Mouse (Mus musculus) lung, embryonic 16.5 days (tissue): Measurements from ENCODE around the gene Gm28048. TPM values are rescaled to one million over a fixed set of nuclear protein-coding genes. Genes with fewer than 3 reads are reported as not detected.

Source experiments
- ATAC-seq: fragments of 200-750 bp; cut with Nextera tagmentation; 2 replicates; pipeline ENCODE4 v1.8.0; 2017; ENCODE audit warnings: low read depth, mild to moderate bottlenecking, moderate library complexity
- H3K27ac ChIP-seq: fragments of 300-500 bp; sonication (generic); 2 replicates; pipeline ENCODE4 v1.5.1; 2014; ENCODE audit warnings: mild to moderate bottlenecking, control low read depth, low read length
- H3K27me3 ChIP-seq: fragments of 300-500 bp; sonication (generic); 2 replicates; pipeline ENCODE4 v1.6.1; 2014; ENCODE audit warnings: low read depth, low read length, mixed read lengths; ENCODE audit not compliant: control insufficient read depth, insufficient read depth
- H3K36me3 ChIP-seq: fragments of 300-500 bp; sonication (generic); 2 replicates; pipeline ENCODE4 v1.6.1; 2014; ENCODE audit warnings: low read length; ENCODE audit not compliant: control insufficient read depth, insufficient read depth
- H3K4me1 ChIP-seq: fragments of 300-500 bp; sonication (generic); replicated peaks from 2 replicates; pipeline ENCODE4 v1.6.1; 2014; ENCODE audit warnings: low read length, mixed read lengths; ENCODE audit not compliant: control insufficient read depth, insufficient read depth
- H3K4me2 ChIP-seq: fragments of 300-500 bp; sonication (generic); 2 replicates; pipeline ENCODE4 v1.6.1; 2014; ENCODE audit warnings: low read depth, low read length, control low read depth
- H3K4me3 ChIP-seq: fragments of 300-500 bp; sonication (generic); 2 replicates; pipeline ENCODE4 v1.5.1; 2014; ENCODE audit warnings: mild to moderate bottlenecking, low read length, control low read depth
- H3K9ac ChIP-seq: fragments of 300-500 bp; sonication (generic); 2 replicates; pipeline ENCODE4 v1.6.1; 2014; ENCODE audit warnings: low read length, control low read depth
- H3K9me3 ChIP-seq: fragments of 300-500 bp; sonication (generic); 2 replicates; pipeline ENCODE4 v1.6.1; 2016; ENCODE audit warnings: low read length; ENCODE audit not compliant: control insufficient read depth
- WGBS: fragments of 180-500 bp; shearing (Covaris S2); extraction: QIAGEN DNeasy Blood & Tissue Kit; methylation state at CpG from one replicate; pipeline ENCODE4 v1.1.7; 2014; 5-methylcytosine and 5-hydroxymethylcytosine counted together
- polyA plus RNA-seq: library from polyadenylated mRNA; unstranded; fragments of >200 nt; fragmentation: Nextera tagmentation; extraction: Ambion mirVana; gene quantifications from 2 replicates; pipeline ENCODE4 v1.2.1, GENCODE M21; 2015

Gm28048 gene
- polyA plus RNA-seq, 1 experiment from 2014 or later = 13.9 TPM

- ATAC-seq = no peak
- H3K27ac ChIP-seq = peak overlapping the region; percentile 50; the same call in 1 of the 2 replicates
- H3K4me3 ChIP-seq = no peak overlapping the region
- no peaks in the 10 kb centered on the region for H3K36me3 ChIP-seq
- H3K9ac ChIP-seq = no peak overlapping the region
- H3K4me1 ChIP-seq = peaks cover 7% of the 10 kb centered on the region
- no peaks in the 10 kb centered on the region for H3K9me3 ChIP-seq
- H3K27me3 ChIP-seq = no peaks in the 10 kb centered on the region; the same call in 1 of the 2 replicates
- 61% methylated on average over 8 of the region's 8 CpGs for WGBS
- H3K4me2 ChIP-seq = no peak overlapping the region
Measured at GRCm38 (mm10) chr11:22864305-22865060, 117.4 kb downstream of the Gm28048 start.

- Histone ChIP-seq H3K4me2 (no peak overlapping the region), H3K4me1 (peaks cover 12% of the 10 kb centered on the region), H3K4me3 (no peak overlapping the region), H3K27ac (no peak overlapping the region), H3K36me3 (no peaks in the 10 kb centered on the region), H3K9me3 (no peaks in the 10 kb centered on the region), H3K9ac (no peak overlapping the region), H3K27me3 (peaks cover 4% of the 10 kb centered on the region)
- 45% methylated on average over 4 of the region's 4 CpGs for WGBS
- no peak for ATAC-seq
Measured at GRCm38 (mm10) chr11:22863581-22863980, 118.3 kb downstream of the Gm28048 start.

GRCm38 (mm10) chr11:22861315-22861714 is 120.6 kb downstream of the Gm28048 start:
- no peak overlapping the region for H3K9ac ChIP-seq
- peaks cover 9% of the 10 kb centered on the region for H3K27me3 ChIP-seq
- 53% methylated on average over 4 of the region's 4 CpGs for WGBS
- no peak overlapping the region for H3K27ac ChIP-seq
- ATAC-seq = no peak
- no peaks in the 10 kb centered on the region for H3K36me3 ChIP-seq
- peak overlapping the region; percentile 90; the same call in 1 of the 2 replicates for H3K4me2 ChIP-seq
- H3K4me1 ChIP-seq = peaks cover 22% of the 10 kb centered on the region
- H3K4me3 ChIP-seq = no peak overlapping the region
- no peaks in the 10 kb centered on the region for H3K9me3 ChIP-seq

DNA sequence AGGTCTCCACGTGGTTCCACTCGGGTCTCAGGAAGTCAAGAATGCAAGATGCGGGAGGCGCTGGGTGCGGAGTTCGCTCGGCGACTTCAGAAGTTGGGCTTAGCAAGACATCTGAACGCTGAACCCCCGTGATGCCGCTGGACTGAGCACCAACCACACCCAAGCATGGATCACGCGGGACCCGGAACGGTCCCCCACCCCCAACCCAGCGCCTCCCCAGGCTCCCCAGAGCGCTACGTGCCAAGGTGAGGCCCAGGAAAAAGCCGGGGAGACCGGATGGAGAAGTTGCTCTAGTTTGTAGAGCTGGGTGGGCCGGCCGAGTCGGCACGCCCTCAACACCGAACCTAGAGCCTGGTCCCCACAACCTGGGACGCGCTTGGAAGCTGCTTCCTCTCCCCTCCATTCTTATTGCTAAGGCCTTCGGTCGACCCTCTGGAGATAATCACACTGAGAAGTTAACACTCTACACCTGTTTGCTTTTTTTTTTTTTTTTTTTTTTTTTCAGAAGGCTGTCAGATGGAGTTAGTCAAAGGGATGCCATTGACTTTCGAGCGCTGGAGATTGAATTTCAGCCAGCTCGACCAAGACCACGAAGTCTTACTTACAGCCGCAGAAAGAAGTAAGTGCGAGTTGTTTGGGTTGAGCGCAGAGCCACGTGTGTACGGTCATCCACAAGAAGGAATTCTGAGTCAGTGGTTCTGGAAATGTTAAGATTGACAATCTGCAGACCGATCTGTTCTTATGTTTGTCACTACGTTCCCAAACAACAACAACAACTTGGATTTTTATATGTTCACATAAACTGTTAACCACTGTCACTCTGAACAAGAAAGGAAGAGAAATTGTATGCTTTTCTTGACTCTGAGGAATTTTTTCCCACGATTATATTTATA is 121.3 kb downstream of the Gm28048 start, which contains the start of gene B3gnt2:
Gene B3gnt2, minus strand, starts transcription at position 627 of the 893 bp plus-strand sequence.
- Histone ChIP-seq H3K27ac (peak within 1 kb of the TSS; percentile 97), H3K4me1 (peaks cover 22% of the 10 kb centered on the region), H3K36me3 (no peaks in the 10 kb centered on the region), H3K4me2 (peak within 1 kb of the TSS; percentile 90), H3K9ac (peak within 1 kb of the TSS; percentile 88), H3K27me3 (peaks cover 9% of the 10 kb centered on the region), H3K9me3 (no peaks in the 10 kb centered on the region), H3K4me3 (peak within 1 kb of the TSS; percentile 85)
- peak; percentile 23 for ATAC-seq
- WGBS = 6% methylated on average over 41 of the region's 41 CpGs

- Histone ChIP-seq H3K4me1 (peaks cover 22% of the 10 kb centered on the region), H3K36me3 (no peaks in the 10 kb centered on the region), H3K27ac (peak overlapping the region; percentile 97), H3K4me3 (peak overlapping the region; percentile 85), H3K27me3 (peaks cover 9% of the 10 kb centered on the region), H3K9me3 (no peaks in the 10 kb centered on the region), H3K9ac (peak overlapping the region; percentile 88), H3K4me2 (peak overlapping the region; percentile 90)
- peak; percentile 95 for ATAC-seq
- under 1% methylated on average over 50 of the region's 55 CpGs for WGBS
Measured at GRCm38 (mm10) chr11:22859633-22860334, 122.1 kb downstream of the Gm28048 start.

DNA sequence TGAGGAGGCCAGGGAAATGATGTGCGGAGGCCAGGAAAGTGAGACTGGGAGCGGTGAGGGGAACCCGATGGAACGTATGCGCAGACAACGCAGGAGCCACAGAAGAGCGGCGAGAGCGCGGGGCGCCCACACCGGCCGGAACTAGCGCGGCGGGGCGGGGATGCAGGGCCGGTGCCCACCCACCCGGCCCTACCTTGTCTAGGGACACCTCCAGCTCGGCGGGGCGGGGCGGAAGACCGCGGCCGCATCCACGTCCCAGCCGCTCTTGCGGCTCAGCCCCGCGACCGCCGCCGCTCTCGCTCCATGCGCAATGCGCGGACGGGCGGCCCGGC is 122.6 kb downstream of the Gm28048 start:
- peak overlapping the region; percentile 88 for H3K9ac ChIP-seq
- peak overlapping the region; percentile 97 for H3K27ac ChIP-seq
- H3K4me1 ChIP-seq = peaks cover 22% of the 10 kb centered on the region
- 2% methylated on average over 40 of the region's 41 CpGs for WGBS
- H3K4me2 ChIP-seq = peak overlapping the region; percentile 90
- H3K4me3 ChIP-seq = peak overlapping the region; percentile 85
- H3K27me3 ChIP-seq = peaks cover 9% of the 10 kb centered on the region
- H3K36me3 ChIP-seq = no peaks in the 10 kb centered on the region
- H3K9me3 ChIP-seq = no peaks in the 10 kb centered on the region
- peak; percentile 70 for ATAC-seq

- Histone ChIP-seq H3K4me3 (peak overlapping the region; percentile 85), H3K9ac (peak overlapping the region; percentile 88), H3K4me2 (peak overlapping the region; percentile 90), H3K27me3 (peaks cover 9% of the 10 kb centered on the region), H3K36me3 (no peaks in the 10 kb centered on the region), H3K9me3 (no peaks in the 10 kb centered on the region), H3K27ac (peak overlapping the region; percentile 97), H3K4me1 (peaks cover 22% of the 10 kb centered on the region)
- 2% methylated on average over 50 of the region's 50 CpGs for WGBS
- ATAC-seq = peak; percentile 29
Measured at GRCm38 (mm10) chr11:22858441-22859300, 123.2 kb downstream of the Gm28048 start.

DNA sequence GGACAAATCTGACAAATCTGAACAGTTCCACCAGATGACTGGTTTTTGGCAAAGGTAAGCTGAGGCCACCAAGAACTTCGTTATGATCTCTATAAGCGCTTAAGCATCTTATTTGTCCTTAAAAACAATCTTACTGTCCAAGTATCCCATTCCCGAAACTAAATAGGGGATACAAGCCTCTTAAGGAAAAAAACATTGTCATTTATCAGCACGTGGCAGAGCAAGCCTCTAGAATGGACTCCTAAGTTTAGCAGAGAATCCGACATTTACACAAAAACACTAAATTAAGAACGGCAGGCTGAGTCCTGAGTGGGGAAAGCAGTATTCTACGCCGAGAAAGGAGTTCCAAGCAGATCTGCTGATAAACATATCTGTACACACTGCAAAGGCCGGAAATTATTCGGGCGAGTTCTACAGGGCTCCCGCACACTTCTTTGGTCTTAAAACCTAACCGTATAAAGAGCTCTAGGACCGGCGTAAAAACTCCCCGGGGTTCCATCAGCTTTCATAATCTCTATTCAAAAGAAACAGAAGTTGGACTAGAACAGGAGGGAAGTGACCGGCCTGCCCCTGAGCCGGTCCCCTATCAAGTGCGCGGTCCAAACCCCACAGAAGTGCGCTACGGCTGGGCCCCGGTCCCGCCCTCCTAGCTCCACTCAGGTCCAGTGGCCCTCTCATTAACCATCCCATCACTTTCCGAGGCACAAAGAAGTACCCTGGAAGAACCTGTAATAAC is 124.0 kb downstream of the Gm28048 start:
- no peak for ATAC-seq
- Histone ChIP-seq H3K4me3 (peak overlapping the region; percentile 85), H3K9ac (peak overlapping the region; percentile 88), H3K27ac (peak overlapping the region; percentile 17; the same call in 1 of the 2 replicates), H3K4me2 (peak overlapping the region; percentile 90), H3K36me3 (no peaks in the 10 kb centered on the region), H3K9me3 (no peaks in the 10 kb centered on the region), H3K4me1 (peaks cover 22% of the 10 kb centered on the region), H3K27me3 (peaks cover 9% of the 10 kb centered on the region)
- WGBS = 18% methylated on average over 25 of the region's 25 CpGs
